Mouse (Mus musculus) heart, adult 18-20 months (tissue): ENCODE measurements around the gene Hist1h1t. TPM values are rescaled to one million over a fixed set of nuclear protein-coding genes. Genes with fewer than 3 reads are reported as not detected.
"Not testable (repeated sequence)": the region's sequence is repeated elsewhere in the genome, so short reads cannot be mapped to it uniquely, and the experiment has no call there.

ENCODE experiments used
- DNase-seq, 2 experiments: peaks; one replicate each; pipeline ENCODE4 v3.0.0; 2021 to 2022; ENCODE audit warnings: mixed read lengths in 1 of 2
- long read RNA-seq, 2 experiments: library from polyadenylated mRNA; stranded (forward); transcript quantifications; one replicate each; pipeline ENCODE4 v2.0.0; 2021
- total RNA-seq, 2 experiments: library from RNA; stranded (reverse); gene quantifications; 2 replicates each; pipeline ENCODE4 v1.2.3; 2021

The Hist1h1t gene
- total RNA-seq: not detected
- long read RNA-seq, experiment 1: 0 reads
- long read RNA-seq, experiment 2: 0 reads

GRCm38 (mm10) chr13:23695514-23695913 lies at the start of gene Hist1h1t:
TSS of gene Hist1h1t (plus strand) at chr13:23695814.
- DNase-seq: no peak

- no peak for DNase-seq
Measured at GRCm38 (mm10) chr13:23659636-23660366, 35.8 kb upstream of the Hist1h1t start.

- DNase-seq: no peak
Measured at GRCm38 (mm10) chr13:23662536-23662935, 33.1 kb upstream of the Hist1h1t start.

GRCm38 (mm10) chr13:23681990-23682582 lies 13.5 kb upstream of the Hist1h1t start:
- DNase-seq: no peak

GRCm38 (mm10) chr13:23682623-23682946 lies 13.0 kb upstream of the Hist1h1t start:
- DNase-seq: no peak

GRCm38 (mm10) chr13:23682947-23683754 lies 12.5 kb upstream of the Hist1h1t start:
- DNase-seq: not testable (repeated sequence)

- peak; percentile 89 to 94 for DNase-seq
Measured at GRCm38 (mm10) chr13:23683755-23684281, 11.8 kb upstream of the Hist1h1t start, which contains the start of the genes Hist1h2ac and Hist1h2bc. TSS of gene Hist1h2ac (minus strand) at chr13:23683948. TSS of gene Hist1h2bc (plus strand) at chr13:23684199.

GRCm38 (mm10) chr13:23684295-23684945 lies 11.2 kb upstream of the Hist1h1t start:
- DNase-seq: peak; percentile 69 to 71

- peak in 1 of 2 experiments; percentile 45 for DNase-seq
Measured at GRCm38 (mm10) chr13:23685121-23685861, 10.3 kb upstream of the Hist1h1t start.

- peak in 1 of 2 experiments; percentile 4 for DNase-seq
Measured at GRCm38 (mm10) chr13:23685966-23686365, 9.6 kb upstream of the Hist1h1t start.

GRCm38 (mm10) chr13:23687181-23687580 lies 8.4 kb upstream of the Hist1h1t start:
- no peak for DNase-seq

- DNase-seq: no peak
Measured at GRCm38 (mm10) chr13:23687907-23688306, 7.7 kb upstream of the Hist1h1t start.

GRCm38 (mm10) chr13:23688956-23689355 lies 6.7 kb upstream of the Hist1h1t start:
- DNase-seq: no peak

- DNase-seq: no peak
Measured at GRCm38 (mm10) chr13:23689459-23689858, 6.2 kb upstream of the Hist1h1t start.

GRCm38 (mm10) chr13:23693856-23694440 lies 1.7 kb upstream of the Hist1h1t start:
- DNase-seq: no peak

GRCm38 (mm10) chr13:23694956-23695355 lies 658 bp upstream of the Hist1h1t start:
- DNase-seq: no peak

- DNase-seq: no peak
Measured at GRCm38 (mm10) chr13:23696061-23696474, 454 bp downstream of the Hist1h1t start.

GRCm38 (mm10) chr13:23697491-23698299 lies 2.1 kb downstream of the Hist1h1t start:
- peak; percentile 52 to 73 for DNase-seq

- peak; percentile 99 to 100 for DNase-seq
Measured at GRCm38 (mm10) chr13:23698300-23698693, 2.7 kb downstream of the Hist1h1t start, which contains the start of gene Hist1h4c. TSS of gene Hist1h4c (minus strand) at chr13:23698454.

GRCm38 (mm10) chr13:23698996-23699395 lies 3.4 kb downstream of the Hist1h1t start:
- no peak for DNase-seq
